Mouse (Mus musculus) thymus, adult 2 months (tissue): ENCODE measurements around the gene Sf3a1.

Source experiments
- CTCF ChIP-seq: fragments of 200-500 bp; IDR thresholded peaks from 2 replicates; pipeline ENCODE4 v1.5.1; 2012; ENCODE audit warnings: mild to moderate bottlenecking, control low read depth, low read length, moderate library complexity, borderline replicate concordance; ENCODE audit not compliant: control insufficient read depth, poor library complexity, insufficient read depth; ENCODE audit errors: extremely low read depth
- POLR2A ChIP-seq: fragments of 200-500 bp; IDR thresholded peaks from 2 replicates; pipeline ENCODE4 v1.6.1; 2012; ENCODE audit warnings: mild to moderate bottlenecking, low read length, control low read depth, moderate library complexity; ENCODE audit not compliant: control insufficient read depth, poor library complexity, insufficient read depth; ENCODE audit errors: extremely low read depth

- TF ChIP-seq CTCF (no peak), POLR2A (no peak)
Observed at GRCm38 (mm10) chr11:4127059-4127458, 33.1 kb upstream of the Sf3a1 start.
